Mouse (Mus musculus) skeletal muscle tissue, postnatal 0 days (tissue): ENCODE data around the gene 1700047I17Rik2. TPM values are rescaled to one million over a fixed set of nuclear protein-coding genes. Genes with fewer than 3 reads are reported as not detected.

Experiments
- polyA plus RNA-seq: library from polyadenylated mRNA; unstranded; fragments of >200 nt; fragmentation: Nextera tagmentation; extraction: Ambion mirVana; gene quantifications from 2 replicates; pipeline ENCODE4 v1.2.1, GENCODE M21; 2015

1700047I17Rik2 gene
- polyA plus RNA-seq = 0.30 TPM in 1 of 2 replicates, not detected in the other

DNA sequence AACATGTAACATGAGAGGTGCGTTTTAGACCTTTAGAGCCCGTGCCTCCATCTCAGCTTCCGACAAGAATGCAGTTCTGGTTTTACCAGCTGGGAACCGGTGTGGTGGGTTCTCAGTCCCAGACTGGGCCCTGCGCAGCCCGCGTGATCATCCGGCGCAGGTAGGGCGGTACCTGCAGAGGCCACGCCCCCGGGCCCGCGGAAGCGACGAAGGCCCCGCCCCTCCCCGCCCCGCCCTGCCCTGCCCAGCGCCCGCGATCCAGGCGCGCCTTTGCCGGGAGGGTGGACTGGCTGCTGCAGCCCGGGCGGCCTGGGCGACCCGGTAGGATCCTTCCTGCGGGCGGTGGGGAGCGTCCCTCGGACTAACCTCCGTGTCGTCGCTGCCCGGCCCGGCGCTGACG lies at the start of gene 1700047I17Rik2:
Gene 1700047I17Rik2 (plus strand): TSS at position 287 of the 400 bp plus-strand sequence.

DNA sequence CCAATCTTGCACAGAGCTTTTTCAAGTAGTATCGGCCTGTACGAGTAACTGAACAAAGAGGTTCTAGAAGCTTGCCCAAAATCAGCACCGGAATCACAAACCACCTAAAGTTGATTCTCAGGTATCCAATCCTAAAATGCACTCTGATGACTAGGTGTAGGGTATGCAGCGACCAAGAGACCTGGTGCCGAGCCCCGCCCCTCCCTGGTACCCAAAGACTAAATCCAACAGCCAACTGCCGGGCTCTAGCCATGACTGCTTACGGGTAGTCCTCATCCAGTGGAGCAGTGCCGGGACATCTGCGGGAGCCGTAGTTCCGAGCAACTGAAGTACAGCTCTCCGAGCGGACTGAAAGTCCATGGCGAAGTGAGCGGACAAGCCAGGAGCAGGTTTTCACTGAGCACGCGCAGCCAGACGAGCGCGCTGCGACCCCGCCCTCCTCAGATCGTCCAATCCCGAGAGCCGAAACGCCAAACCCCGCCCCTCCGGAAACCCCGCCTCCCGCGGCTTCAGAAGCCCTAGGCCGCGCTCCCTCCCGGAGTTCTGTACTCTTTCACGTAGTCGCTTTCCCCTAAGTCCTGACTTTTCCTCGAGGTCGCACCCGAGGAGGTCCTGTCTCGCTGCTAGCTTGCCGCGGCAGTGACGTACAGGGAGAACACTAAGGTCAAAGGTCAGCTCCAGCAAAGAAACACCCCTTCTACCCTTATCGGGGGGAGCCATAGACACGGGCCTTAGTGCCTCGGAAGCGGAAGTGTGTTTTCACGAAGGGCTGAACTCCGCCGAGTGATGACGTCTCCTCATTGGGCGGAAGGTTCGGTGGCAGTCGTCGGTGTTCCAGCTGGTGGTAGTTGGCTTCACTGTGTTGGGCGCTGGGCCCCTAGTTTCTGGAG lies 44.6 kb upstream of the 1700047I17Rik2 start, which contains the start of gene Srp54b:
Gene Srp54b (plus strand): TSS at position 546 of the 890 bp plus-strand sequence.

DNA sequence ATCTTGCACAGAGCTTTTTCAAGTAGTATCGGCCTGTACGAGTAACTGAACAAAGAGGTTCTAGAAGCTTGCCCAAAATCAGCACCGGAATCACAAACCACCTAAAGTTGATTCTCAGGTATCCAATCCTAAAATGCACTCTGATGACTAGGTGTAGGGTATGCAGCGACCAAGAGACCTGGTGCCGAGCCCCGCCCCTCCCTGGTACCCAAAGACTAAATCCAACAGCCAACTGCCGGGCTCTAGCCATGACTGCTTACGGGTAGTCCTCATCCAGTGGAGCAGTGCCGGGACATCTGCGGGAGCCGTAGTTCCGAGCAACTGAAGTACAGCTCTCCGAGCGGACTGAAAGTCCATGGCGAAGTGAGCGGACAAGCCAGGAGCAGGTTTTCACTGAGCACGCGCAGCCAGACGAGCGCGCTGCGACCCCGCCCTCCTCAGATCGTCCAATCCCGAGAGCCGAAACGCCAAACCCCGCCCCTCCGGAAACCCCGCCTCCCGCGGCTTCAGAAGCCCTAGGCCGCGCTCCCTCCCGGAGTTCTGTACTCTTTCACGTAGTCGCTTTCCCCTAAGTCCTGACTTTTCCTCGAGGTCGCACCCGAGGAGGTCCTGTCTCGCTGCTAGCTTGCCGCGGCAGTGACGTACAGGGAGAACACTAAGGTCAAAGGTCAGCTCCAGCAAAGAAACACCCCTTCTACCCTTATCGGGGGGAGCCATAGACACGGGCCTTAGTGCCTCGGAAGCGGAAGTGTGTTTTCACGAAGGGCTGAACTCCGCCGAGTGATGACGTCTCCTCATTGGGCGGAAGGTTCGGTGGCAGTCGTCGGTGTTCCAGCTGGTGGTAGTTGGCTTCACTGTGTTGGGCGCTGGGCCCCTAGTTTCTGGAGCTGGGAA lies 30.5 kb downstream of the 1700047I17Rik2 start, which contains the start of gene Srp54c:
Gene Srp54c (plus strand): TSS at position 543 of the 894 bp plus-strand sequence.

Other genes with a start within 250 kb of the 1700047I17Rik2 start
- gene Gm20403, start 213.1 kb upstream of the 1700047I17Rik2 start, polyA plus RNA-seq = not detected in 2 replicates
- gene Baz1a, start 185.2 kb upstream of the 1700047I17Rik2 start, polyA plus RNA-seq = 7.3 and 7.9 TPM in 2 replicates
- 11.9 and 16.5 TPM in 2 replicates for gene 2700097O09Rik, start 119.5 kb upstream of the 1700047I17Rik2 start, polyA plus RNA-seq
- 119 and 120 TPM in 2 replicates for gene Srp54a, start 119.3 kb upstream of the 1700047I17Rik2 start, polyA plus RNA-seq
- 17.9 and 19.0 TPM in 2 replicates for gene Fam177a, start 75.1 kb upstream of the 1700047I17Rik2 start, polyA plus RNA-seq
- gene Srp54b, start 44.5 kb upstream of the 1700047I17Rik2 start, polyA plus RNA-seq = 35.3 and 43.7 TPM in 2 replicates
- gene Srp54c, start 30.6 kb downstream of the 1700047I17Rik2 start, polyA plus RNA-seq = 51.8 and 59.3 TPM in 2 replicates
- gene 1110008L16Rik, start 100.0 kb downstream of the 1700047I17Rik2 start, polyA plus RNA-seq = 6.7 and 7.6 TPM in 2 replicates
- gene Ppp2r3c, start 103.4 kb downstream of the 1700047I17Rik2 start, polyA plus RNA-seq = 9.4 and 10.9 TPM in 2 replicates
- 455 and 462 TPM in 2 replicates for gene Psma6, start 184.6 kb downstream of the 1700047I17Rik2 start, polyA plus RNA-seq